Mouse (Mus musculus) heart, embryonic 14.5 days (tissue): ENCODE results near the gene Zfp579. TPM values are rescaled to one million over a fixed set of nuclear protein-coding genes. Genes with fewer than 3 reads are reported as not detected.

ENCODE experiments used
- ATAC-seq: fragments of 200-750 bp; cut with Nextera tagmentation; 2 replicates; pipeline ENCODE4 v1.8.0; 2017; ENCODE audit warnings: low read depth, moderate TSS enrichment; ENCODE audit not compliant: insufficient number of reproducible peaks, insufficient read depth, low FRiP score
- H3K27ac ChIP-seq, 2 experiments: fragments of 200-500 bp in 1 of 2; fragments of 300-500 bp in 1 of 2; sonication (generic) in 1 of 2; replicated peaks in 1 of 2; 2 replicates each; pipeline ENCODE4 v1.5.1; 2012 to 2014; ENCODE audit warnings: low read depth in 2 of 2, low read length in 2 of 2, control low read depth in 1 of 2, mild to moderate bottlenecking in 1 of 2, mixed read lengths in 1 of 2; ENCODE audit not compliant: control insufficient read depth in 1 of 2, insufficient read depth in 1 of 2
- H3K27me3 ChIP-seq: fragments of 300-500 bp; sonication (generic); 2 replicates; pipeline ENCODE4 v1.6.1; 2014; ENCODE audit warnings: mild to moderate bottlenecking, low read length, control low read depth; ENCODE audit not compliant: control insufficient read depth, insufficient read depth
- H3K36me3 ChIP-seq: fragments of 300-500 bp; sonication (generic); 2 replicates; pipeline ENCODE4 v1.6.1; 2014; ENCODE audit warnings: mild to moderate bottlenecking, control low read depth, low read length, mixed read lengths; ENCODE audit not compliant: control insufficient read depth, insufficient read depth
- H3K4me1 ChIP-seq, 2 experiments: fragments of 200-500 bp in 1 of 2; fragments of 300-500 bp in 1 of 2; sonication (generic) in 1 of 2; 2 replicates each; pipeline ENCODE4 v1.6.1; 2012 to 2014; ENCODE audit warnings: low read length in 2 of 2, control low read depth in 1 of 2, mixed read lengths in 1 of 2; ENCODE audit not compliant: control insufficient read depth in 2 of 2, insufficient read depth in 2 of 2
- H3K4me2 ChIP-seq: fragments of 300-500 bp; sonication (generic); 2 replicates; pipeline ENCODE4 v1.6.1; 2014; ENCODE audit warnings: mild to moderate bottlenecking, low read length
- H3K4me3 ChIP-seq, 2 experiments: fragments of 200-500 bp in 1 of 2; fragments of 300-500 bp in 1 of 2; sonication (generic) in 1 of 2; 2 replicates each; pipeline ENCODE4 v1.5.1; 2012 to 2014; ENCODE audit warnings: low read length in 2 of 2, mild to moderate bottlenecking in 2 of 2, control low read depth in 1 of 2, low read depth in 1 of 2, moderate library complexity in 1 of 2; ENCODE audit not compliant: control insufficient read depth in 1 of 2, insufficient read depth in 1 of 2
- H3K9ac ChIP-seq: fragments of 300-500 bp; sonication (generic); 2 replicates; pipeline ENCODE4 v1.6.1; 2014; ENCODE audit warnings: mild to moderate bottlenecking, low read length
- H3K9me3 ChIP-seq: fragments of 300-500 bp; sonication (generic); 2 replicates; pipeline ENCODE4 v1.6.1; 2016; ENCODE audit warnings: low read length, control low read depth; ENCODE audit not compliant: control insufficient read depth
- WGBS: fragments of 180-500 bp; shearing (Covaris S2); extraction: QIAGEN DNeasy Blood & Tissue Kit; methylation state at CpG from one replicate; pipeline ENCODE4 v1.1.7; 2014; 5-methylcytosine and 5-hydroxymethylcytosine counted together
- polyA plus RNA-seq: library from polyadenylated mRNA; unstranded; fragments of >200 nt; fragmentation: Nextera tagmentation; extraction: Ambion mirVana; gene quantifications from 2 replicates; pipeline ENCODE4 v1.2.1, GENCODE M21; 2014

Gene Zfp579
- polyA plus RNA-seq, 1 experiment from 2014 or later: 33.5 TPM

GRCm38 (mm10) chr7:4972321-4973047, 23.5 kb downstream of the Zfp579 start:
- no peak overlapping the region for H3K4me3 ChIP-seq
- no peak overlapping the region for H3K9ac ChIP-seq
- no peaks in the 10 kb centered on the region for H3K36me3 ChIP-seq
- H3K4me1 ChIP-seq: peaks cover 9% of the 10 kb centered on the region in 2 experiments
- WGBS: 41% methylated on average over 18 of the region's 18 CpGs
- peak; percentile 55 for ATAC-seq
- peaks cover 4% of the 10 kb centered on the region; the same call in 1 of the 2 replicates for H3K9me3 ChIP-seq
- H3K4me2 ChIP-seq: 0 out of 2 replicates have a peak overlapping the region, but pooled peaks have one; percentile 6
- H3K27ac ChIP-seq: peak overlapping the region; percentile 62 to 63
- H3K27me3 ChIP-seq: no peaks in the 10 kb centered on the region

DNA sequence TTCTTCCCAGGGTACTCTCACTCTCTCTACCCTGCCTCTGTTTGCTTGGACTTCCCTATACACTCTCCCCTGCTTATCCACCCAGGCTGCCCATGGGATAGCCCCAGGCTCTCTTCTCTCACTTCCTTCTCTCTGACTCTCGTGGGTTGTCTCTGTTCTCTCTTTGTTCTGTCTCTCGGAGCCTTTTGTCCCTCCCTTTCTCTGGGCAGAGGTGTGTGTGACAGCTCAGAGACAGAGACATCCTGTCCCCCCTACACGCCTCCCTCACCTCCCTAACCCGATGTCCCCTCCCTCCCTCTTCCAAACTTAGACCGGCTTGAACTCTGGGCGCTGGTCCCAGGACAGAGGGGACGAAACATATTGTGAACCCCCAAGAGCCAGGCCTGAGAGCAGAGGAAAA, 24.2 kb downstream of the Zfp579 start:
- H3K4me1 ChIP-seq: peaks cover 9% of the 10 kb centered on the region in 2 experiments

GRCm38 (mm10) chr7:4971068-4971467, 24.9 kb downstream of the Zfp579 start, which contains the start of gene Sbk3:
TSS of gene Sbk3 (minus strand) at chr7:4971168.
- no peak for ATAC-seq
- H3K4me1 ChIP-seq: peaks cover 9% of the 10 kb centered on the region in 2 experiments
- no peaks in the 10 kb centered on the region for H3K36me3 ChIP-seq
- H3K9ac ChIP-seq: no peak within 1 kb of the TSS
- H3K4me2 ChIP-seq: no peak within 1 kb of the TSS
- H3K9me3 ChIP-seq: no peaks in the 10 kb centered on the region
- 40% methylated on average over 6 of the region's 6 CpGs for WGBS
- peak within 1 kb of the TSS in 1 of 2 experiments; percentile 62; a peak in 2 of 4 replicates for H3K27ac ChIP-seq
- H3K4me3 ChIP-seq: no peak within 1 kb of the TSS
- H3K27me3 ChIP-seq: no peaks in the 10 kb centered on the region

More for the DNA sequence above, 24.2 kb downstream of the Zfp579 start:
- no peak overlapping the region for H3K4me3 ChIP-seq
- H3K27me3 ChIP-seq: no peaks in the 10 kb centered on the region
- ATAC-seq: no peak
- peak overlapping the region in 1 of 2 experiments; percentile 62; a peak in 2 of 4 replicates for H3K27ac ChIP-seq
- peaks cover under 1% of the 10 kb centered on the region; the same call in 1 of the 2 replicates for H3K9me3 ChIP-seq
- no peak overlapping the region for H3K9ac ChIP-seq
- H3K36me3 ChIP-seq: no peaks in the 10 kb centered on the region
- WGBS: 18% methylated on average over 7 of the region's 7 CpGs
- H3K4me2 ChIP-seq: no peak overlapping the region

GRCm38 (mm10) chr7:4964988-4965387, 31.0 kb downstream of the Zfp579 start:
- 66% methylated on average over 5 of the region's 5 CpGs for WGBS
- Histone ChIP-seq H3K9ac (no peak overlapping the region), H3K4me1 (no peaks in the 10 kb centered on the region), H3K36me3 (no peaks in the 10 kb centered on the region), H3K4me3 (no peak overlapping the region), H3K27me3 (0 out of 2 replicates have a peak, but pooled peaks cover 4% of the 10 kb centered on the region), H3K9me3 (no peaks in the 10 kb centered on the region), H3K4me2 (no peak overlapping the region), H3K27ac (no peak overlapping the region)
- no peak for ATAC-seq

DNA sequence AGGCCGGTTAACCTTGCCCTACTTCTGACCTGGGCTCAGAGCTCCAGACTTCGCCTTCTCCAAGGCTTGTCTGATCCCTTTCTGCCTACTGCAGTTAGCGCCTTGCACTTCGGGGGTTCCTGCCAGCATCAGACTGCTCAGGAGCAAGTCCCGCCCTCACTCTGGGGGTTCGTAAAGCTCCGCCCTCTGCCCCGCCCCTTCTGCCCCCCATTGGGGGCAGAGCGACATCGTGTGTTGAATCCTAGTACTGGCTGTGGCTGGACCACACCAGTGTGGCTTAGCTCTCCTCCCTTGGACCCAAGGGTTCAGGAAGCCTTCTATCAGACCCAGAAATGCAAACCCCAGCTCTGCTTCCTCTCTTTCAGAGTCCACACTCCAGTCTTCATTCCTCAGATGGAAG, 31.7 kb downstream of the Zfp579 start, which contains the start of gene Sbk2:
Gene Sbk2 (minus strand): TSS at position 135 of the 400 bp plus-strand sequence.
- Histone ChIP-seq H3K9me3 (no peaks in the 10 kb centered on the region), H3K4me2 (peak within 1 kb of the TSS; percentile 40), H3K4me3 (peak within 1 kb of the TSS in 1 of 2 experiments; percentile 17; a peak in 2 of 4 replicates), H3K27me3 (0 out of 2 replicates have a peak, but pooled peaks cover 4% of the 10 kb centered on the region), H3K27ac (no peak within 1 kb of the TSS), H3K36me3 (no peaks in the 10 kb centered on the region), H3K9ac (no peak within 1 kb of the TSS), H3K4me1 (no peaks in the 10 kb centered on the region)
- peak; percentile 71 for ATAC-seq
- 3% methylated on average over 10 of the region's 10 CpGs for WGBS

- no peak for ATAC-seq
Observed at GRCm38 (mm10) chr7:4963527-4963926, 32.4 kb downstream of the Zfp579 start.

DNA sequence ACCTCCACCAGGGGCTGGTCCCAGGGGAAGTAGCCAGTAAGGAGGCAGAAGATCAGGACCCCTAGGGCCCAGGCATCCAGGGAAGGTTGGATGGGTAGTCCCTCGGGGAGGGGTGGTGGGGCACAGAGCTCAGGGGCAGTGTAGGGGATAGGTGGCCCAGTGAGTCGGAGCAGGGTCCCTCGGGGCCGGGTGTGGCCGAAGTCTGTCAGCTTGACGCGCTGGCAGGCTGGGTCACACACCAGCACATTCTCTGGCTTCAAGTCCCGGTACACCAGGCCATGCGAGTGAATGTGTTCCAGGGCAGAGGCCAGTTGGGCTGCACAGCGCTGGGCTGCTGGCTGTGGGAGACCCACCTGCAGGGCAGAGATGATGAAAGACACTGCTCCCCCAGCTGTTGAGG, 38.6 kb downstream of the Zfp579 start:
- Histone ChIP-seq H3K4me3 (no peak overlapping the region), H3K9me3 (no peaks in the 10 kb centered on the region), H3K4me1 (peaks cover 5 to 12% of the 10 kb centered on the region in 2 experiments; a peak in 3 of 4 replicates), H3K27ac (no peak overlapping the region), H3K9ac (no peak overlapping the region), H3K27me3 (no peaks in the 10 kb centered on the region), H3K4me2 (no peak overlapping the region), H3K36me3 (no peaks in the 10 kb centered on the region)
- ATAC-seq: no peak
- 74% methylated on average over 10 of the region's 10 CpGs for WGBS

More at GRCm38 (mm10) chr7:4963527-4963926, 32.4 kb downstream of the Zfp579 start:
- Histone ChIP-seq H3K4me2 (no peak overlapping the region), H3K9me3 (no peaks in the 10 kb centered on the region), H3K27me3 (0 out of 2 replicates have a peak, but pooled peaks cover 4% of the 10 kb centered on the region), H3K4me3 (no peak overlapping the region), H3K36me3 (no peaks in the 10 kb centered on the region), H3K27ac (no peak overlapping the region), H3K4me1 (no peaks in the 10 kb centered on the region), H3K9ac (no peak overlapping the region)
- WGBS: 73% methylated on average over 5 of the region's 5 CpGs
